Mouse (Mus musculus) hindbrain, embryonic 14.5 days (tissue): ENCODE measurements around the gene Hnrnpl. TPM values are rescaled to one million over a fixed set of nuclear protein-coding genes. Genes with fewer than 3 reads are reported as not detected.

Source experiments
- ATAC-seq: fragments of 200-750 bp; cut with Nextera tagmentation; 2 replicates; pipeline ENCODE4 v1.8.0; 2017; ENCODE audit warnings: moderate number of reproducible peaks, mild to moderate bottlenecking, moderate TSS enrichment, moderate library complexity; ENCODE audit not compliant: low FRiP score
- DNase-seq: peaks from one replicate; pipeline ENCODE4 v3.0.0-alpha.2; 2015; ENCODE audit warnings: low spot score
- H3K27ac ChIP-seq: fragments of 300-500 bp; sonication (generic); 2 replicates; pipeline ENCODE4 v1.5.1; 2014; ENCODE audit warnings: mild to moderate bottlenecking, moderate library complexity
- H3K27me3 ChIP-seq: fragments of 300-500 bp; sonication (generic); 2 replicates; pipeline ENCODE4 v1.6.1; 2014; ENCODE audit warnings: mild to moderate bottlenecking, low read length, mixed read lengths; ENCODE audit not compliant: control insufficient read depth, insufficient read depth
- H3K36me3 ChIP-seq: fragments of 300-500 bp; sonication (generic); replicated peaks from 2 replicates; pipeline ENCODE4 v1.6.1; 2014; ENCODE audit not compliant: control insufficient read depth, insufficient read depth
- H3K4me1 ChIP-seq: fragments of 300-500 bp; sonication (generic); replicated peaks from 2 replicates; pipeline ENCODE4 v1.6.1; 2014; ENCODE audit warnings: antibody characterized with exemption, low read length, mixed read lengths; ENCODE audit not compliant: control insufficient read depth, insufficient read depth
- H3K4me2 ChIP-seq: fragments of 300-500 bp; sonication (generic); replicated peaks from 2 replicates; pipeline ENCODE4 v1.6.1; 2014; ENCODE audit warnings: mild to moderate bottlenecking, moderate library complexity
- H3K4me3 ChIP-seq: fragments of 300-500 bp; sonication (generic); replicated peaks from 2 replicates; pipeline ENCODE4 v1.5.1; 2014; ENCODE audit warnings: mild to moderate bottlenecking, low read length
- H3K9ac ChIP-seq: fragments of 300-500 bp; sonication (generic); 2 replicates; pipeline ENCODE4 v1.6.1; 2014
- H3K9me3 ChIP-seq: fragments of 300-500 bp; sonication (generic); 2 replicates; pipeline ENCODE4 v1.6.1; 2016; ENCODE audit warnings: low read length; ENCODE audit not compliant: control insufficient read depth
- WGBS: fragments of 180-500 bp; shearing (Covaris S2); extraction: QIAGEN DNeasy Blood & Tissue Kit; methylation state at CpG from one replicate; pipeline ENCODE4 v1.1.7; 2014; 5-methylcytosine and 5-hydroxymethylcytosine counted together
- polyA plus RNA-seq: library from polyadenylated mRNA; unstranded; fragments of >200 nt; fragmentation: Nextera tagmentation; extraction: Ambion mirVana; gene quantifications from 2 replicates; pipeline ENCODE4 v1.2.1, GENCODE M21; 2014

Gene Hnrnpl
- polyA plus RNA-seq, 1 experiment from 2014 or later, result 150 TPM

GRCm38 (mm10) chr7:28822556-28822955, 14.2 kb downstream of the Hnrnpl start:
- ATAC-seq (no peak), DNase-seq (no peak)
- H3K9me3 ChIP-seq, result no peaks in the 10 kb centered on the region
- no peak overlapping the region for H3K4me2 ChIP-seq
- WGBS, result 59% methylated on average over 1 of the region's 1 CpGs
- peaks cover 60% of the 10 kb centered on the region for H3K36me3 ChIP-seq
- H3K27me3 ChIP-seq, result no peaks in the 10 kb centered on the region
- no peak overlapping the region for H3K4me3 ChIP-seq
- H3K9ac ChIP-seq, result no peak overlapping the region
- peaks cover 14% of the 10 kb centered on the region for H3K4me1 ChIP-seq
- H3K27ac ChIP-seq, result no peak overlapping the region

- Histone ChIP-seq H3K36me3 (peaks cover 53% of the 10 kb centered on the region), H3K4me3 (no peak overlapping the region)
- WGBS, result 55% methylated on average over 10 of the region's 10 CpGs
Observed at GRCm38 (mm10) chr7:28822993-28823903, 14.9 kb downstream of the Hnrnpl start.

GRCm38 (mm10) chr7:28823932-28824331, 15.6 kb downstream of the Hnrnpl start:
- Histone ChIP-seq H3K27me3 (no peaks in the 10 kb centered on the region), H3K9me3 (no peaks in the 10 kb centered on the region), H3K4me1 (peaks cover 12% of the 10 kb centered on the region), H3K36me3 (peaks cover 46% of the 10 kb centered on the region), H3K27ac (no peak overlapping the region), H3K9ac (no peak overlapping the region), H3K4me3 (no peak overlapping the region), H3K4me2 (no peak overlapping the region)
- DNase-seq (no peak), ATAC-seq (no peak)
- WGBS, result 47% methylated on average over 2 of the region's 2 CpGs

More at GRCm38 (mm10) chr7:28822993-28823903, 14.9 kb downstream of the Hnrnpl start:
- no peak for ATAC-seq
- DNase-seq, result no peak
- H3K9me3 ChIP-seq, result no peaks in the 10 kb centered on the region
- H3K4me2 ChIP-seq, result no peak overlapping the region
- H3K4me1 ChIP-seq, result peaks cover 12% of the 10 kb centered on the region
- no peaks in the 10 kb centered on the region for H3K27me3 ChIP-seq
- peak overlapping the region; percentile 12; the same call in 1 of the 2 replicates for H3K27ac ChIP-seq
- H3K9ac ChIP-seq, result no peak overlapping the region

- peak within 1 kb of the TSS; percentile 43 for H3K4me3 ChIP-seq
- H3K27ac ChIP-seq, result peak within 1 kb of the TSS; percentile 76
- H3K4me2 ChIP-seq, result peak within 1 kb of the TSS; percentile 62
- DNase-seq, result peak; percentile 93
- no peaks in the 10 kb centered on the region for H3K9me3 ChIP-seq
- no peaks in the 10 kb centered on the region for H3K27me3 ChIP-seq
- H3K9ac ChIP-seq, result peak within 1 kb of the TSS; percentile 68
- peak; percentile 81 for ATAC-seq
- H3K36me3 ChIP-seq, result peaks cover 40% of the 10 kb centered on the region
- H3K4me1 ChIP-seq, result peaks cover 12% of the 10 kb centered on the region
- 3% methylated on average over 33 of the region's 33 CpGs for WGBS
Observed at GRCm38 (mm10) chr7:28824941-28825685, 16.8 kb downstream of the Hnrnpl start, which contains the start of gene Ech1. TSS of gene Ech1 (plus strand) at chr7:28825217.

GRCm38 (mm10) chr7:28825686-28826401, 17.5 kb downstream of the Hnrnpl start:
- H3K27me3 ChIP-seq, result no peaks in the 10 kb centered on the region
- no peaks in the 10 kb centered on the region for H3K9me3 ChIP-seq
- H3K4me3 ChIP-seq, result peak overlapping the region; percentile 43
- H3K27ac ChIP-seq, result peak overlapping the region; percentile 76
- H3K4me1 ChIP-seq, result peaks cover 12% of the 10 kb centered on the region
- peaks cover 36% of the 10 kb centered on the region for H3K36me3 ChIP-seq
- DNase-seq (no peak), ATAC-seq (no peak)
- H3K9ac ChIP-seq, result peak overlapping the region; percentile 68
- H3K4me2 ChIP-seq, result peak overlapping the region; percentile 62
- WGBS, result 65% methylated on average over 11 of the region's 11 CpGs

- H3K27me3 ChIP-seq, result no peaks in the 10 kb centered on the region
- ATAC-seq, result no peak
- no peak overlapping the region for H3K9ac ChIP-seq
- no peak for DNase-seq
- no peak overlapping the region for H3K4me3 ChIP-seq
- H3K4me1 ChIP-seq, result peaks cover 12% of the 10 kb centered on the region
- no peak overlapping the region for H3K4me2 ChIP-seq
- 94% methylated on average over 7 of the region's 7 CpGs for WGBS
- H3K27ac ChIP-seq, result no peak overlapping the region
- no peaks in the 10 kb centered on the region for H3K9me3 ChIP-seq
- H3K36me3 ChIP-seq, result peaks cover 31% of the 10 kb centered on the region
Observed at GRCm38 (mm10) chr7:28826402-28826772, 18.0 kb downstream of the Hnrnpl start.

GRCm38 (mm10) chr7:28827338-28827737, 19.0 kb downstream of the Hnrnpl start:
- Histone ChIP-seq H3K4me1 (peaks cover 12% of the 10 kb centered on the region), H3K27me3 (no peaks in the 10 kb centered on the region), H3K4me3 (no peak overlapping the region), H3K36me3 (peaks cover 25% of the 10 kb centered on the region), H3K4me2 (no peak overlapping the region), H3K27ac (no peak overlapping the region), H3K9me3 (no peaks in the 10 kb centered on the region), H3K9ac (no peak overlapping the region)
- ATAC-seq, result no peak
- no peak for DNase-seq
- 53% methylated on average over 3 of the region's 3 CpGs for WGBS

GRCm38 (mm10) chr7:28829821-28830220, 21.5 kb downstream of the Hnrnpl start:
- 93% methylated on average over 8 of the region's 8 CpGs for WGBS
- no peaks in the 10 kb centered on the region for H3K27me3 ChIP-seq
- H3K4me1 ChIP-seq, result peaks cover 8% of the 10 kb centered on the region
- H3K36me3 ChIP-seq, result peaks cover 12% of the 10 kb centered on the region; the same call in 1 of the 2 replicates
- no peak overlapping the region for H3K27ac ChIP-seq
- no peak for DNase-seq
- no peak overlapping the region for H3K4me3 ChIP-seq
- H3K9ac ChIP-seq, result no peak overlapping the region
- ATAC-seq, result no peak
- no peaks in the 10 kb centered on the region for H3K9me3 ChIP-seq
- H3K4me2 ChIP-seq, result no peak overlapping the region
